Mouse (Mus musculus): ENCODE data around the gene Tcf7l2. TPM values are rescaled to one million over a fixed set of nuclear protein-coding genes. Genes with fewer than 3 reads are reported as not detected.
A peak's percentile ranks its signal among the peaks of the same experiment; 100 is the strongest.

The Tcf7l2 gene
- total RNA-seq, 4 experiments from 2014 or later = 9.6 to 12.4 (median 11.5) TPM

DNA sequence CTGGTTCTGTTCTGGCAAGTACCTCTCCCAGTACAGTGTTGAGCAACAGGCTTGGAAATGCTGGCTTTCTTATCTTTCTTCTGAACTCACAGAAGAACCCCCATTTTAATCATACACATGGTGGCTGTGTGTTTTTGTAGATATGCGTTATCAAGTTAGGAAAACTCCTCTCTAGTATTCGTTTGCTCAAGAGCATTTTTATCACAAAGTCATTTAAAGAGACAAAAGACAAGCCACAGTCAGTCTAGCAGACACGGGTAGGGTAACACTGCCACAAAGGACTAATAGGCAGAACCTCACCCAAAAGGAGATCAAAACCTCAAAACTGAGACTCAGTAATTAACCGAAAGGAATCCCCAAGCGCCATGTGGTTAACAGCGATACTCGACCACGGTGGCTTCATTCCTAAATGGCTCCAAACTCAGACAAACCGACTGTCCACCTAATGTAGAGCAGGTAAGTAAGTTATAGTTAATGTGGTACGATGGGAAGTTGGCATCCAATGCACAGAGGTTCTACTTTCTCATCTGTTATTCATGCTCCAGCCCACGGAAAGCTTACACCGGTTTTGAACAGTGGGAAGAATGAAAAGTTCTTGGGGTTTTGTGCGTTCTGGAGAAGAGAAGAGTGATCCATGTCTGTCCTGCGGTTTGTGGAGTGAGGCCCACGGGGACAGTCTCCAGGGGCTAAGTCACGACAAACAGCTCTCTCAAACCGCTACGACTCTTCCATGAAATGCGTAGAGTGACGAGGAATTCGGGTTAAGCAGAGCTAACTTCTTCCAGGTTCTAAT lies 196.8 kb downstream of the Tcf7l2 start:
- DNase-seq (ENCODE audit: low spot score in 2 of 2) = no peak

DNA sequence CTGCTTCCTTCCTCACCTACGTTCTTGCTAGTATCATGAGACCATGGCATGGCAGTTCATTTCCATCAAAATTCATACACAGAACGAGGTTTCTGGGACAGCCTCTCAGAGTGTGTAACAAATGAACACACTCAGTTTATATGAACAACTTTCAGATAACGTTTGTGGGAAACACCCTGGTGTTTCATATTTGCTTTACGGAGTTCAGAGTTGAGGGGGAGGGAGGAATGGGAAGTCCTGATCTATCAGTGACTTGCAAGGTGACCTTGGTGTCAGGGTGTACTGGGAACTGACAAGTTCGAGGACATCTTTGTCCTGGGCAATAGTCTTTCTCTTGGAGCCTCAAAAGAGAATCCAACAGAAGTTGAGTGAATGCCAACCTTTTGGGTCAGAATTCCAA lies 197.5 kb downstream of the Tcf7l2 start:
- DNase-seq (ENCODE audit: low spot score in 2 of 2) = no peak

DNA sequence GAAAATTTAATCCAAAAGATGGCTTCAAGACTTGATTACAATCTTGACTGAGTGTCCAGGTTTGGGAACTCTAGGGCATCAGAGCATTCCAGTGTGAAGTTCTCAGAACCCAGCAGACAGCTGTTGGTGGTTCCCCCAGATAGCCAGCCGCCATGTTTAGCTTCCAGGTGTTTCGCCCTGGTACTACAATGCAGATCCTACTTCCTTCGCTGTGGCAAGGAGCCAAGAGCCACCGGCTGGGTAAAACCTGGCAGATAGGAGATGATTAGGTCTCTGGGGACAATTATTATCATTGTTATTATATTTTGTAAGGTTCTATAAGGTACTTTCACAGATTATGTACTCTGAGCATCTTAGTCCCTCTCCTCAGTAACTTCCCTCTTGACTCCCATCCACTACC lies 198.1 kb downstream of the Tcf7l2 start:
- DNase-seq (ENCODE audit: low spot score in 2 of 2) = no peak

DNA sequence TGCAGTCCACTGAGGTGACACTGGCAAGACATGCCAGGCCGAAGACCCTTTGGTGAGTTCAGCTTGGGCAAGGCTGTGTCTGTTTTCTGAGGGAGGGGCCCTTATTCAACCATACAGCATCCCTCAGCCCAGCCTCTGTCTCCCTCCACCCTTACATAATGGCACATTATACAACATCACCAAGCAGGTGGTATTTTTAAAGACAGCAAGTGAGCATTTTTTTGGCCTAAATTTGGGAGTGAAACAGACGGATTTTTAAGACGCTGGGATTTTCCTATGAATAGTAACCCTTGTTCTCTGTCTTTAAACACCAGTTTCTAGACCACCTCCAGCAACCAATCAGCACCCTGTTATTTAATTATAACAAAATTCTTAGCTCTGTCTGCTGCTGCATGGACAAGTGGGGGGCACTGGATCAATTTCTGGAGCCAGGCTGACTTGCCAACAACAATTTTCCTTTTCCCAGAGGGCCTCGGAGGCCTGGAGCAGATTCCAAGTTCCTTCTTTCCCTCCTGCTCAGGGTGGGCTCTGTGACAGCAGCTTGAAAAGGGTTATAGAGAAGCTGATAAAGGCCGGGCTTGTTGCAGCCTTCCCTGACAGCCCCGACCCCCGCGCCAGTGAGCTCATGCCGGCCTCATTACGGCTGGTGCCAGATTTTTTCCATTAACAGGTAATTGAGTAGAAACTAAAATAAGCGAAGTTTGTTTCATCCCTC lies 199.1 kb downstream of the Tcf7l2 start:
- peak; percentile 21 to 73 for DNase-seq (ENCODE audit: low spot score in 2 of 2)

DNA sequence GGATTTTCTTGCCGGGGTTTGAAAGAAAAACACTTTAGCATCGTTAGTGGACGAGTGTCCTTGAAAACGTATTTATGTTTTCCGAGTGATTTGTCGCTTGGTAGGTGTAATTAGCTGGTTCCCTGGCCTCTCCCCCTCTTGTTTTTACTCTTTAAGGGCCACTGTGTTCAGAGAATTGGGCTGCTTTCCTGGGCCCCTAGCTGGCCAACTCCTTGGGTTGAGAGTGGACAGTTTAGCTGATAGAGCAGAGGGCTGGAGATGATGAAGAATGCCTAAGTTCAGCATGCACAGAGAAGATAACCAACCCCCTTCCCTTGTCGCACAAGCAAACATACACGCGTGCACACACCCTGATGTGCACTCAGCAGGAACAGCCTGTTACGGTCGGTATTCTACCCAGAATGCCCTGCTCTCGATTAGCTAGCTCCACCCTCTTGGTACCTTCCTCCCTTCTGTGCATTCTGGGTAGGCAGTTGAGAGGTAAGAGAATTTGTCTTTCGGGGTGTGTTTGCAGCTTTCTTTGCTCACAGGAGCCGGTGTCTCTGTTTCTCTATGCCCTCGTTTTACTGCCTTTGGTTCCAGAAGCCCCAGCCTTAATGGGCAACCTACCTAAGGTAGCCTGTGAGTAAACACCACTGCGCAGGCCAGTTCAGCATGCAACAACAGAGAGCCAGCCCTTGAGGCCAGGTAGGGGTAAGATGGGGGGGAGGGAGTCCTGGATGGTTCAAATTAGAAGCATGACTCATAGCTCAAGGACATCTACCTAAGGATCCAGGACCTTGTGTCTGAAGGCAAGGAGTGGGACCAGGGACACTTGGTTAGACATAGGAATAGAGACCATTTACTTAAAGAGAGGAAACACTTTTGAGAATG lies 199.9 kb downstream of the Tcf7l2 start:
- DNase-seq (ENCODE audit: low spot score in 2 of 2) = no peak

DNA sequence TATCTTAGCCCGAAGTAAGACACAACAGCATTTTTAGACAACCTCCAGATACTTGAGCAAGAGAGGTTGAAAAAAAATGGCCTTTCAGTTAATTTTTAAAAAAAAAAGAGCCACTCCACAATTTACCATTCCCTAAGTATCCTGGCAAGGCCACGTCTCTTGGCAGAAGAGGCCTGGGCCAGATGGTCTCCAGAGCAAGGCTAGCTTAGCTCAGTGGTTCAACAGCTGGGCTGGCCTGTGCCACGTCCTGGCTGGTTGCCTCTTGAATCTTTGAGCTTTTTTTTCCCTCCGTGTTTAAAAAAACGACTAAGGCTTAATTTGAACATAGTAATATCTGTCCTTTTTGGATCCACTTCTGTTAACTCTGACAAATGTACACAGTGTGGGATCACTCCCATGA lies 209.8 kb downstream of the Tcf7l2 start:
- peak in 1 of 2 experiments; percentile 27 for DNase-seq (ENCODE audit: low spot score in 2 of 2)

DNA sequence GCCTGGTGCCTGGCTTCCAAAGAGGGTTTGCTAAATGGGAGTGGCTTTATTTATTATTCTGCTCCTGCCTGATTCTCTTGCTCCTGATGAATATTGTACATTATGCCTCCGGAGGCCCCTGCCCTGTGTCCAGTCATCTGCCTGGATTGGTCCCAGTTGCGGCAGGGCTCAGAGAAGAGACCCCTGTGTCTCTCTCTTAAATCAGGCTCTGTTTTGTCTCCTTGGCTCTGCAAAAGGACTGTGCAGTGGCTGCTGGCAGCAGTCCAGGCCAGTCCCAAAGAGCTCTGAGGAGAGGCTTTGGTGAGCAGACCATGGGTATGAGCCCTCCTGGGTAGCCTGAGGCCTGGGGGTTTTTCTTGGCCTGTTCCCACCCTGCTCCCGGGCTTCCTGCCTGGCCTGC lies 211.6 kb downstream of the Tcf7l2 start:
- peak in 1 of 2 experiments; percentile 62 for DNase-seq (ENCODE audit: low spot score in 2 of 2)

DNA sequence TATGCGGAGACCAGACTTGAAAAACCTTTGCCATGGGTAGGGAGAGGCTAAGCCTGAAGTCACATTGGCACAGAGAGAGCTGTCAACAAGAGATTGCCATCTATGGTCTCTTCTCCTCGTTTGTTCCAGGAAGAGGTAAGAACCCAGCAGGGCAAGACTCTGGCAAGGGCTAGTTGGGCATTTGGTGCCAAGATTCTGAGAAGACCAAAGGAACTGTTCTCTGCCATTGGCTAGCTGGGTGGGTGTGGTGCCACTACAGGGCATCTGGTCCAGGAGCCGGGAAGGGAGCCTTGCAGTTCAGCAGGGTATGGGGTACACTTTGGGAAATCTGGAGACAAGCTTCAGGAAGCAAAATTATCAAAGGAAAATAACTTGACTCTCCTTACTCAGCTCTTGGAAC lies 213.5 kb downstream of the Tcf7l2 start:
- DNase-seq (ENCODE audit: low spot score in 2 of 2) = no peak

DNA sequence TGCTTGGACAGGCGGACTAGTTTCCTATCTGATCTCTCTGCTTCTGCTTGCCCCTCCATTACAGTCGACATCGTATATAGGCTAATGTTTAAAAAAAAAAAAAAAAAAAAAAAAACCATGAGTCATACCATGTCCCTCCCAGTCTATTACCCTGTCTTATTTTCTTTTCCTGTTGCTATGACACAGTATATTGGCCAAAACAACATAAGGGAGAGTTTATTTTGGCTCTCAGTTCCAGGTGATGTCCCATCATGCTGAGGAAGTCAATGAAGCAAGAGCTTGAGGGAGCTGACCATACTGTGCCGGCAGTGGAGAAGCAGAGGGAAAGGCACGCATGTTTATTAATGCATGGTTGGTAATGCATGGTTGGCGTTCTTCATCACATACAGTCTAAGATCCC lies 215.1 kb downstream of the Tcf7l2 start:
- DNase-seq (ENCODE audit: low spot score in 2 of 2) = no peak

DNA sequence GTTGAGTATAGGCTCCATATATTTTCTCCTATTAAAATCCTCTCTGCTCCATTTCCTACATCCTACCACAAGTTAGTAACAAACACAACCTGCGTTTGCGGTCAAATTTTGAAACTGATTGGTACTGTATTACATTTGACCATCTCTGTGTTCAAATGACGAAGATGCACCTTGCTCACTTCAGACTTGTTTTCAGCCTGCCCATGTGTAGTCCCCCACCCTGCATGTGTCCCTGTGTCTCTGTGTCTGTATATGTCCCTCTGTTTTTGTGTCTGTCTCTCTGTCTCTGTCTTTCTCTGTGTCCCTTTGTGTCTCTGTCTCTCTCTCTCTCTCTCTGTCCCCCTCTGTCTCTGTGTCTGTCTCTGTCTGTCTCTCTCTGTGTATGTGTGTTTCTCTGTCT lies 222.8 kb downstream of the Tcf7l2 start:
- no peak for DNase-seq (ENCODE audit: low spot score in 2 of 2)

DNA sequence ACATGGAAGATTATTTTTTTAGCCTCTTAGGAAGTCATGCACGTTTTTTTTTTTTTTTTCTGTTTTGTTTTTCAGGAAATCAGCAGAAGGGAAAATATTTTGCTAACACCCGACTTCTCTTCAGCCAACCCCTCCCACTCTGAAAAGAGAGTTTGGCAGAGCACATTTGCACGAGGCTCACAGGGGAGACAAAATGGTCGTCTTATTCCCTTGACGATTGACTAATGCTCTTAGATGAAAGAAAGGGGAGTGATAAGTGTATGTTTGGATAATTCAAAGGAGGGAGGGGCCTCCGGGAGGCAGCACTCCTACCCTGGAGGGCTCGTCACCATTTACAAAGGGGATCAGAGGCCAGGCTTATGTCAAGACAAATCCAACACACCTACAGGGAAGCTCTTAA lies 224.4 kb downstream of the Tcf7l2 start:
- DNase-seq (ENCODE audit: low spot score in 2 of 2) = no peak

DNA sequence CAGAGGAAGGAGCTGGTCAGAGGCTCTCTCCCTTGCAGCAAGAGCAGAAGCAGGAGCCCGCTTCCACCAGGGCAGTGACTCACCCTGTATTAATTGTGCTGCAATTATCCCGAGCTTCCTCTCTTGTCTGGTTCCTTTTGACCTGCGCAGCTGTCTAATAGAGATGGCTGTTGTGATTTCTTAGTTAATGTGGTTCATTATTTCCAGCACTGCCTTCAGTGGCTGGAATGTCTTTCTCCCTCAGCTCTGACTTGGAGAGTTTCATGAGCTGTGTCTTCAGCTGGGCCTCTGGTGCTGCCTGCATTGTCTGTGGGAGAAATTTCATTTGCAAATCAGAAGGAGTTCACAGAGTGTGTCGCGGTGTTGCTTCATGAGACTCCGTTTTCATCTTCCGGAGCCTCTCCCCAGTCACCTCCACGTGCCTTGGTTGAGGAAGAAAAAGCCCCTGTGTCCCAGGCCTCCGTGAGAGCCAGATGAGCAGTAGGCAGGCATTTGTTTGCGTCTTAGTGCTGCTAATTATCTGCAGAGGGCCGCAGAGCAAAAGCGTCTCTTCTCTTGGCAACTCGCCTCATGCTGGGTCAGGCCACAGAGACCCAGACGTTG lies 228.4 kb downstream of the Tcf7l2 start:
- DNase-seq (ENCODE audit: low spot score in 2 of 2) = no peak

DNA sequence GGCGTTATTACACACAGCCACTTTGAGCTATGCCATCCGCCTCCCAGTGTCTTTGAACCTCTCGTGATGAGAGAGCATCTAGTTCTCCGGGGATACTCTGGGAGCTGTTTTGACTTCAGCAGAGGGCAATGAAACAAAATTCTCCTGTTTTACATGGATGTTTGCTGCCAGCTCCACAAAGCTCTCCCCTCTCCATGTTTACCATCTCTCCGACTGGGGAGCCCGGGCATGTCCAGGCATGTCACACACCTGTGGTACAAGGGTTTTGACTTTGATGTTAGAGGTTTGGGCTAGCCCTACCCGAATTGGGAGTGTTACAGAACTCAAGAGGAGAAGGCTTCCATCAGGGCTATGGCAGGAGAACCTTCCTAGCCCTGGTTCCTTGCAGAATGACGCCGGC lies 234.5 kb downstream of the Tcf7l2 start:
- DNase-seq (ENCODE audit: low spot score in 2 of 2) = no peak
